Mouse (Mus musculus): ENCODE measurements around the gene Rassf10. TPM values are rescaled to one million over a fixed set of nuclear protein-coding genes. Genes with fewer than 3 reads are reported as not detected.

The Rassf10 gene
- total RNA-seq, 1 experiment: 1.1 TPM

DNA sequence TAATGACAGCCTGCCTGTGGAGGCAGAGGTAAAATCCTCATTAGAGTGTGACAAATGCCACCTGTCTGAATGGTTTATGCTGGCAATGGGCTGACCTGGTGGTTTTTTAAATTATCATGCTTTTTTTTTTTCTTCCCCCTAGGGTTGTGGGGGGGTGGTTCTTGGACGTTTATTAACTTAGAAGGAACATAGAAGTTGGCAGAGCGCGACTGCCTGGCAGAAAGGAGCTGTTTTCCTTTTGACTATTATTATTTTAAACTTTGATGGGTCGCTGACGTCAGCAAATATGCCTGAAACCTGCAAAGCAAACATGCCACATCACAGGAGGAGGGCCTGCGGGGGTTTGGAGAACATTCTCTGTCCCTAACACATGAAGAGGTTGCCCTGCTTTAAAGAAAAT, 3.9 kb downstream of the Rassf10 start:
- Histone ChIP-seq H3K27ac (ENCODE audit: insufficient read depth, low read depth, low read length, poor library complexity, severe bottlenecking) (no peak overlapping the region), H3K9me3 (ENCODE audit: control insufficient read depth, insufficient read depth, low read depth, low read length) (no peaks in the 10 kb centered on the region), H3K4me3 (ENCODE audit: insufficient read depth in 1 of 2, low read depth in 1 of 2, low read length in 2 of 2, poor library complexity in 1 of 2, severe bottlenecking in 1 of 2) (no peak overlapping the region), H3K9ac (ENCODE audit: insufficient read depth, low read depth, low read length, poor library complexity, severe bottlenecking) (no peak overlapping the region), H3K4me1 (ENCODE audit: control insufficient read depth in 2 of 2, insufficient read depth in 2 of 2, low read length in 2 of 2, poor library complexity in 1 of 2) (peaks cover 0 to 5% of the 10 kb centered on the region in 2 experiments; a peak in 1 of 4 replicates), H3K36me3 (ENCODE audit: control insufficient read depth, insufficient read depth, low read length, poor library complexity, severe bottlenecking) (no peaks in the 10 kb centered on the region)
- no peak for DNase-seq (ENCODE audit: low read depth, low spot score)
- TF ChIP-seq MAFK (IDR thresholded peaks at IDR 0.05; ENCODE audit: insufficient read depth, low read depth, low read length) (0 out of 2 replicates have a peak, but pooled peaks have one; percentile 7), HCFC1 (IDR thresholded peaks at IDR 0.05; ENCODE audit: borderline replicate concordance, insufficient read depth, low read length) (no peak), CHD2 (IDR thresholded peaks at IDR 0.05; ENCODE audit: low read depth, low read length) (no peak)
- in situ Hi-C loops (cut with MboI; ENCODE audit: low sequenced_read_pairs in 2 of 2, unreplicated experiment in 2 of 2): no loop called here

DNA sequence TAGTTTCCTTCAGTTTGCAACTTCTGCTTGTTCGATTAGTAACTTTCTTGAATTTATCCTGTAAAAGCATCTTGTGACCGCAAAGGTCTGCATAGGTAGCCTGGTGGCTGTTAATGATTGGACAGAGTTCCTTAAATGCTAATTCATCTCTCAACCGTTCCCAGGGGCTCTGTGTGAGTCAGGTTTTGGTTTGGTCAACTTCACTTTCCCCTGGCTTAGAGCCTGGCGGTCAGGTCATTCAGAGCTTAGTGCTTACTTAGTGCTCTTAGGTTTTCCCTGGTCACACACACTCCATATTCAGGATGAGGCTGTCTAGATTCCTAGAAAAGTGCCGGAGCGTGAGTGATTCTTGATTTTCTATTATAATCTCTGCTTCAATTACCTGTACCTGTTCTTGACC, 12.6 kb downstream of the Rassf10 start:
- in situ Hi-C loops (cut with MboI; ENCODE audit: low sequenced_read_pairs in 2 of 2, unreplicated experiment in 2 of 2): no loop called here
- DNase-seq (ENCODE audit: low read depth, low spot score): no peak

DNA sequence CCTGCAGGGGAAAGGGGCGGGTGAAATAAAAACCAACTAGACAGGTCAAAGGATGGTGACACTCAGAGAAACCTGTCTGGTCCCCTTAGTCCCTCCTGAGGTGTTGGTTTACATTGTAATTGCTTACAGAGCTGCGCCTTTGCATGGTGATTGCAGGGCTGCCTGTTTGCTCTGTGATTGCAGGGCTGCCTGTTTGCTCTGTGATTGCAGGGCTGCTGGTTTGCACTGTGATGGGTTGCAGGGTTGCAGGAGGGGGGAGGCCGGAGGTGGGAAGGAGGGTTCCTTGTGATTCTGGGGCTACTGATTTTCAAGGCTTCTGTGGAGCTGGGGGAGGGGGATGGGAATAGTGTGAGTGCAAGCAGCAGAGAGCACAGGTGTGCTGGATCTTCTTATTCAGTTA, 13.0 kb downstream of the Rassf10 start:
- TF ChIP-seq ZNF384 (IDR thresholded peaks at IDR 0.05; ENCODE audit: low read depth, low read length) (no peak), HCFC1 (IDR thresholded peaks at IDR 0.05; ENCODE audit: borderline replicate concordance, insufficient read depth, low read length) (no peak), ZC3H11A (IDR thresholded peaks at IDR 0.05; ENCODE audit: borderline replicate concordance, low read depth, low read length) (no peak), MAFK (IDR thresholded peaks at IDR 0.05; ENCODE audit: insufficient read depth, low read depth, low read length) (no peak), CHD2 (IDR thresholded peaks at IDR 0.05; ENCODE audit: low read depth, low read length) (no peak)
- Histone ChIP-seq H3K4me3 (ENCODE audit: insufficient read depth in 1 of 2, low read depth in 1 of 2, low read length in 2 of 2, poor library complexity in 1 of 2, severe bottlenecking in 1 of 2) (peak overlapping the region in 1 of 2 experiments; percentile 28; a peak in 1 of 4 replicates), H3K9me3 (ENCODE audit: control insufficient read depth, insufficient read depth, low read depth, low read length) (no peaks in the 10 kb centered on the region), H3K27ac (ENCODE audit: insufficient read depth, low read depth, low read length, poor library complexity, severe bottlenecking) (no peak overlapping the region), H3K36me3 (ENCODE audit: control insufficient read depth, insufficient read depth, low read length, poor library complexity, severe bottlenecking) (no peaks in the 10 kb centered on the region), H3K9ac (ENCODE audit: insufficient read depth, low read depth, low read length, poor library complexity, severe bottlenecking) (no peak overlapping the region), H3K4me1 (ENCODE audit: control insufficient read depth in 2 of 2, insufficient read depth in 2 of 2, low read length in 2 of 2, poor library complexity in 1 of 2) (peaks cover 0 to 2% of the 10 kb centered on the region in 2 experiments; a peak in 2 of 4 replicates)
- DNase-seq (ENCODE audit: low read depth, low spot score): no peak
- in situ Hi-C loops (cut with MboI; ENCODE audit: low sequenced_read_pairs in 2 of 2, unreplicated experiment in 2 of 2): no loop called here

More for the DNA sequence above, 12.6 kb downstream of the Rassf10 start:
- no peaks in the 10 kb centered on the region for H3K9me3 ChIP-seq (ENCODE audit: control insufficient read depth, insufficient read depth, low read depth, low read length)
- no peak overlapping the region for H3K27ac ChIP-seq (ENCODE audit: insufficient read depth, low read depth, low read length, poor library complexity, severe bottlenecking)
- H3K4me3 ChIP-seq (ENCODE audit: insufficient read depth in 1 of 2, low read depth in 1 of 2, low read length in 2 of 2, poor library complexity in 1 of 2, severe bottlenecking in 1 of 2): peak overlapping the region in 1 of 2 experiments; percentile 28; a peak in 1 of 4 replicates
- no peak overlapping the region for H3K9ac ChIP-seq (ENCODE audit: insufficient read depth, low read depth, low read length, poor library complexity, severe bottlenecking)
- peaks cover 0 to 2% of the 10 kb centered on the region in 2 experiments; a peak in 2 of 4 replicates for H3K4me1 ChIP-seq (ENCODE audit: control insufficient read depth in 2 of 2, insufficient read depth in 2 of 2, low read length in 2 of 2, poor library complexity in 1 of 2)
- H3K36me3 ChIP-seq (ENCODE audit: control insufficient read depth, insufficient read depth, low read length, poor library complexity, severe bottlenecking): no peaks in the 10 kb centered on the region
- no peak for TF ChIP-seq HCFC1 (IDR thresholded peaks at IDR 0.05; ENCODE audit: borderline replicate concordance, insufficient read depth, low read length)
- no peak for TF ChIP-seq ZNF384 (IDR thresholded peaks at IDR 0.05; ENCODE audit: low read depth, low read length)
- TF ChIP-seq MAFK (IDR thresholded peaks at IDR 0.05; ENCODE audit: insufficient read depth, low read depth, low read length): no peak
- no peak for TF ChIP-seq CHD2 (IDR thresholded peaks at IDR 0.05; ENCODE audit: low read depth, low read length)
- TF ChIP-seq ZC3H11A (IDR thresholded peaks at IDR 0.05; ENCODE audit: borderline replicate concordance, low read depth, low read length): no peak

DNA sequence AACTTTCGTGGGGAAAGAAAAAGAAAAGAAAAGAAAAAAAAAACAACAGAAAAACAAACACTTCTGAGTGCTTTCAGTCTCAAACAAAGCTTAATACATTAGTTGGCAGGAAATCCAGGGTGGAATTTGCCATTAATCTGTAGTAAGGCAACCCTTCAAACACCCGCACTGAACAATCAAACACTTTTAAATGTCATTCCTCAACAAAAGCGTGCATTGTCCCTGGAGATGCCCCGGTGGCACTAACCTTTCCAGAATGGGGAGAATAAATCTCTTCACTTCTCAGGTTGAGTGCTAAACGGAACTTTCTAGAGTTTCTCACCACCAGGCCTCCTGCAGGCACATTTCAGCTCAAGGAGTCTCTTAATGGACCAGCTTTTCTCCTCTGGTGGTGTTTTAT, 29.6 kb downstream of the Rassf10 start:
- DNase-seq (ENCODE audit: low read depth, low spot score): no peak
- Histone ChIP-seq H3K36me3 (ENCODE audit: control insufficient read depth, insufficient read depth, low read length, poor library complexity, severe bottlenecking) (no peaks in the 10 kb centered on the region), H3K9me3 (ENCODE audit: control insufficient read depth, insufficient read depth, low read depth, low read length) (no peaks in the 10 kb centered on the region), H3K4me1 (ENCODE audit: control insufficient read depth in 2 of 2, insufficient read depth in 2 of 2, low read length in 2 of 2, poor library complexity in 1 of 2) (peaks cover 0 to 7% of the 10 kb centered on the region in 2 experiments; a peak in 1 of 4 replicates), H3K4me3 (ENCODE audit: insufficient read depth in 1 of 2, low read depth in 1 of 2, low read length in 2 of 2, poor library complexity in 1 of 2, severe bottlenecking in 1 of 2) (no peak overlapping the region), H3K27ac (ENCODE audit: insufficient read depth, low read depth, low read length, poor library complexity, severe bottlenecking) (no peak overlapping the region), H3K9ac (ENCODE audit: insufficient read depth, low read depth, low read length, poor library complexity, severe bottlenecking) (no peak overlapping the region)
- TF ChIP-seq CHD2 (IDR thresholded peaks at IDR 0.05; ENCODE audit: low read depth, low read length) (no peak), MAFK (IDR thresholded peaks at IDR 0.05; ENCODE audit: insufficient read depth, low read depth, low read length) (no peak), ZC3H11A (IDR thresholded peaks at IDR 0.05; ENCODE audit: borderline replicate concordance, low read depth, low read length) (no peak), HCFC1 (IDR thresholded peaks at IDR 0.05; ENCODE audit: borderline replicate concordance, insufficient read depth, low read length) (no peak), ZNF384 (IDR thresholded peaks at IDR 0.05; ENCODE audit: low read depth, low read length) (no peak)
- in situ Hi-C loops (cut with MboI; ENCODE audit: low sequenced_read_pairs in 2 of 2, unreplicated experiment in 2 of 2): no loop called here
